Mouse (Mus musculus) spleen, adult 2 months (tissue): ENCODE data around the gene Guca2a.

Source experiments
- CTCF ChIP-seq: fragments of 200-500 bp; IDR thresholded peaks from 2 replicates; pipeline ENCODE4 v1.5.1; 2011; ENCODE audit warnings: mild to moderate bottlenecking, inconsistent platforms; ENCODE audit not compliant: insufficient read depth, insufficient read length, insufficient replicate concordance; ENCODE audit errors: extremely low read depth
- POLR2A ChIP-seq: fragments of 200-500 bp; IDR thresholded peaks from 2 replicates; pipeline ENCODE4 v1.6.1; 2011; ENCODE audit warnings: low read depth, low read length, inconsistent platforms

- TF ChIP-seq CTCF (no peak), POLR2A (no peak)
These were observed 4.2 kb upstream of the Guca2a start for GRCm38 (mm10) chr4:119633342-119633741.
